Mouse (Mus musculus): ENCODE data around the gene Ggta1.
"Not testable (repeated sequence)": the region's sequence is repeated elsewhere in the genome, so short reads cannot be mapped to it uniquely, and the experiment has no call there.

Gene Ggta1

DNA sequence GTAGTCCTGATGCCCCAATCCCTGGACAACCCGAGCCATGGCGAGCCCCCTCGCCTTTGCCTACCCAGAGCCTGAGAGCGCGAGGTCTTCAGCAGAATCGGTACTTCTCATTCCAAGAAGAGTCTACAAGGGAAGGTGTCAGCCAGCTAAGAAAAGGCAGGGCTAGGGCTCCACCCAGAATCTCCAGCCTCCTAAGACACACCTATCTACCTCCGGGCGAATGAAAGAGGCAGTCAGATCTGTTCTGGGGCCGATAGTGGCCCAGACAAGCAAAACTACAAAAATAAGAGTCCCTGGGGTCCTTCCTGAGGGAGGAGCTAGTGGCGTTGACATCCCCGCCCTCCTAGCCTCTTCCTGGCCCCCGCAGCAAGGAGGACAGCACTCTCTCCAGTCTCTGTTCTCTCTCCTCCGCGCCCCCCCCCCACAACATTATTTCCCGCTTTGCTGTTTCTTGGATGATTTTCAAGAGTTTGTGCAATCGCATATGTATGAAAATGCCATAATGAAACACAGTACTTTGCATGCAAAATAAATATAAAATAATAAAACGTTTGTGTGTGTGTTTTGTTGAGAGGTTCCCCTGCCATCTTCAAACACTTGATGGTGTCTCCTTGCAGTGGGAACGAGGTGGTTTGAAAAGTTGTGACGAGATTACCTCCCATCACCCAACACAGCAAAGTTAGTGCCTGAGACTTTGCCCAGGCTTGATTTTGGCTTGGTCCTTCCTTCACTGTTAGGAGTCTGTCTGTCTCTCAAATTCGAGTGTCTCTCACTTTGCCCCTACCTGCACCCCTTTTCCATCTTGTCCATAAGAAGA, 1.7 kb downstream of the Ggta1 start:
- in situ Hi-C loops (cut with MboI): loop anchor here (5.0 kb wide), 1 partner anchor 41 kb away; no protein-coding TSS in a partner anchor

DNA sequence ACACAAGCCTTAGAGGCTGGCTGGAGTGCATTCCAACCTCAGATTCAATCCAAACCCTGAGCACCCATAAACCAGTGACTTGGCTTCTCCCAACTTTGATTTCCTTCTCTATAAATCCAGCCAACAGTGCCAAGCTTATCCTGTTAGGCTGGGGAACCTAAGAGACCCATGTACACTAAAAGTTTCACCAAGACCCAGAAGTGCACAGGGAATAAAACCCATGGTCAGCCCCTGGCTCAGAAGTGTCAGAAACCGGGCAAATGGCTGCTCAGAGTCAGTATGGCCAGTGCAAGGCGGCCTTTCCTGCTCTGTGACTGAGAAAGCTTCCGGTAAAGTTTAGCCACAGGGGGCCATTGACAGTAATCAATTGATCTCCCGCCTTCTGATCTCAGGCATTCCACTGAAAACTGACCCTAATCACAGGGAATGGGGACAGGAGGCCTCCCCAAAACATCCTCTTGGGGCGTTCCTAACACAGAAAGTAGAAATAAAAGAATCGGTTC, 2.6 kb downstream of the Ggta1 start:
- in situ Hi-C loops (cut with MboI): loop anchor here (5.0 kb wide), 1 partner anchor 42 kb away; no protein-coding TSS in a partner anchor

DNA sequence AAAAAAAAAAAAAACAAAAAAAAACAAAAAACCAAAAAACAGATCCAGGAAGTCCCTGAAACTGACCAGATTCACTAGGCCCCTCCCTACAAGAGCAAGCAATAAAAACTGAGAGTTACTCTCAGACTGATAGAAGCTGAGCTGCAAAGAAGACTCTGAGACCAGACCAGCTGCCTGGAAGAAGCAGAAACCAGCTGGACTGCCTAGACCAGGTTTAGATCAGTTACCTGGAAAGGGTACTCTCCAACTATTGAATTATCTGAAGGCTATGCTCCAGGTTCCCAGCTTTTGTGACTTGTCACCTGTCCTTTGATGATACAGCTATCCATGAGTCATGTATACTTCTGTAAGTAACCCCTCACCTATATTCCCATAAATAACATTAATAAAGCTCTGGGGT, 3.7 kb downstream of the Ggta1 start:
- in situ Hi-C loops (cut with MboI): no loop called here

DNA sequence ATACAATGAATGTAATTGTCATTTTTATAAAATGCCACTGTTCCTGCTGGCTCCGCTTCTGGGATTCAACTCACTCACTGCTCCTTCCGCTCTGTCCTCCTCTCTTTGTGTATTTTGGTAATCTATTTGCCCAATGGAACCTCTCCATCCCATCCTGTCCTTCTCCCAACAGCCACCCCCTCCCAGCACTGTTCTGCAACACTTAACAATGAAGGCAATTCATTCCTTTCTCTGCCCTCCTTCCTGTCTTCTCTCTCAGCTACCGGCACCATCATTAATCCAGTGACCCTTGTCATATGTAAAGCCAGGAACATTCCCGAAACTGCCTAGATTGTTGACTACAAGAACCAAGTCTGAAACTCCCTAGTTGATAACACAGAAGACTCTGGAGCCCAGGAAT, 4.6 kb downstream of the Ggta1 start:
- in situ Hi-C loops (cut with MboI): no loop called here

DNA sequence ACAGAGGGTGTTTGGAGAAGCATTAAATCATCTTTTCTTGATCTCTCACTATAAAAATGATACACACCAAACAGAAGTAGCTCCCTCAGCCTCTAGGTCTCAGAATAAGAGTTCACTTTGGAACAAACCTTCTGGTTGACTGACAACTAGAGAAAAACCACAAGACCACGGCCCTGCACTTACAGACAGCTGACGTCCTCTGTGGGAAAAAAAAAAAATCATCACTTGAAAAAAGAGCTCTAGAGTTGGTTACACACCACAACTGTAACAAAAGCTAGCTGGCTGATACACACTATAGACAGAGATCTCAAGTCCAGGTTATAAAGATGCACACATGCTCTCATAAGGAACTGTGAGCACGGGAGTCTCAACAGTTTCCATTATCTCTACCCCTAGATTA, 9.3 kb downstream of the Ggta1 start:
- in situ Hi-C loops (cut with MboI): no loop called here

DNA sequence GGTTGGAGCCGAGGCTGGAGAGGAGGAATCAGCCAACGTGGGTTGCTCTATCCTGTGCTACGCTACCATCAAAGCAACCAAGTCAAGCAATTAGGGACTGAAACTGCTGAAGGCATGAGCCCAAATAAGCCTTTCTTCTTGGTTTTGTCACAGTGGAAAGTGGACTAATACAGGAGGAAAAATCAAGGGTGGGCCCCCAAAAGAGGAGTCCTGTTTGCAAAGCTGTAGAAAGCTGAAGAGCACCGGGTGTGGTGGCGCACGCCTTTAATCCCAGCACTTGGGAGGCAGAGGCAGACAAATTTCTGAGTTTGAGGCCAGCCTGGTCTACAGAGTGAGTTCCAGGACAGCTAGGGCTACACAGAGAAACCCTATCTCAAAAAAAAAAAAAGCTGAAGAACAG, 10.3 kb downstream of the Ggta1 start:
- in situ Hi-C loops (cut with MboI): not testable (repeated sequence)

DNA sequence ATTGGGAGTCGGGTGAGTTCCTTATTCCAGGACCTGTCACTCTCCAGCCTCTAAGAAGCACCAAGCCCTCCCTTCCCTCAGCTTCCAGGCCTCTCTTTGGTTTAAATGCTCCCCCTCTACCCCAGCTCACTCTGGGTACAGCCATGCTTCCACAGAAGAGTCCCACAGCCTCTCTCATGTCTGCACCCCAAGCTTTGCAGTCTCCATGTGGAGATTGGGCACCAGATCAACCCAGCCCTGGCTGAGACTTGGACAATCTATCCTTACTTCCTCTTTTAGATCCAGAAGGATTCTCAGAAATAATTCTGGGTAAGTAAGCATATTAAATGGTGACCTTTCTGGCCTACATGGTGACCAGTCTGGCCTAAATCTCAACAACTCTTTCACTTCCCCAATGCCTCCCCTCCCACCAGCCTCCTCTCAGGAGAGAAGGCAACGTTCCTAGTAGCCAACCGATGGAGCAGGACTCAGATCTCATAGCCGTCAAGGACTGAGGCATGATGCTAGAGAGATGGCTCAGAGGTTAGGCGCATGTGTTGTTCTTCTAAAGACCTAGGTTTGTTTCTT, 11.5 kb downstream of the Ggta1 start:
- in situ Hi-C loops (cut with MboI): no loop called here

DNA sequence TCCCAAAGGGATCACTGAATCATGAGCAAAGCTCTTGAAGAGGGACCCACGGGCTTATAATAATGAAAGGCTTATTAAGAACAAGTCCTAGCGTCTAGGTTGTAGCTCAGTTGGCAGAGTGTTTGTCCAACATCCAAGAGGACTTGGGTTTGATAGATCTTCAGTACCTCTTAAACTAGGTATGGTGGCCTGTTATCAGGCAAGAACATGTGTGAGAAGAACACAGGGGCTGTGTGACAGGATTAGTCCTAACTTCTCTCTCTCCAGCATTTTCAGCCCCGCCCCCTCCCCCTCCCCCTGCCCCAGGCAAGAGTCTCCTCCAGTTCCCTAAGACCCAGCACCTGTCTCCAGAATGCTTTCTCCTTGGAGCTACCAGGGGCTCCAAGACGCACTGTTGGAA, 12.2 kb downstream of the Ggta1 start:
- in situ Hi-C loops (cut with MboI): no loop called here

DNA sequence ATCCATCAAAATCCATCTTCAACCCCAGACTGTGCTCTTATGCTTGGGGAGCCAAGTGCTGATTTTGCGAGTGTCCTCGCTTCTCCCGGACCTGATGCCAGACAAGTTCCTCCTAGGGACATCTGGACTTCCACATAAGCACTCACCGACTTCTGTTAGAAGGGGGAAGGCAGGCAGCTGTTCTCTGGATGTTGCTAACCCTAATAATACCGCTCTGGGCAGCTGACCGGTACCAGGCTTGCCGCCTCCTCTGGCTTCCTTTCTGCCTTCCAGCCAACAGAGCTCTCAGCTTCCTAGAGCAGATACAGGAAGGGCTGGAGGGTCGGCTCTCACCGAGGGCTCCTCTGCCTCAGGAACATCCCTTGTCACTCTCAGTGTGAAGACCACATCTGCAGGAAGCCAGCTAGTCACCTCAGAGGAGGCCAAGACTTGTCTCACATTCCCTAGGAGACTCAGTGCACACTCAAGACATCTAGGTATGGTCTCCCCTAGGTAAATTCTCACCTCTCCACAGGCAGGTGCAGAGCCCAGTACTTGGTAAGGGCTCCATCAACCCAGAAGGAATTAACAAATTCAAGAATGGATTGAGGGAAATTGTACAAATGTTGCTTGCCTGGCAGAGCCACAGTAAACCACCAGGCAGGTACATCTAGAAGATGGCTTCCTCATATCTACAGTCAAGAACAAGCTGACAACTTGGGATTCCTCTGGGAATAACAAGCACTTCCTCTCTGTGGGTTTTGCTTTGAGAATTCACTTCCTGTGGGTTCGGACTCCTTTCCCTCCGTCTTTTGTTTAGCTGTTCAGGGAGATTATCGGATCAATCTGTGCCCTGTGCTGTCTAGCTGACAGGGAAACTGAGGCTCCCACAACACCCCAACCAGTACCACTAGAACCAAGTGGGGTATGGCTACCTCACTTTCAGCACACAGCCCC, 13.1 kb downstream of the Ggta1 start:
- in situ Hi-C loops (cut with MboI): no loop called here

DNA sequence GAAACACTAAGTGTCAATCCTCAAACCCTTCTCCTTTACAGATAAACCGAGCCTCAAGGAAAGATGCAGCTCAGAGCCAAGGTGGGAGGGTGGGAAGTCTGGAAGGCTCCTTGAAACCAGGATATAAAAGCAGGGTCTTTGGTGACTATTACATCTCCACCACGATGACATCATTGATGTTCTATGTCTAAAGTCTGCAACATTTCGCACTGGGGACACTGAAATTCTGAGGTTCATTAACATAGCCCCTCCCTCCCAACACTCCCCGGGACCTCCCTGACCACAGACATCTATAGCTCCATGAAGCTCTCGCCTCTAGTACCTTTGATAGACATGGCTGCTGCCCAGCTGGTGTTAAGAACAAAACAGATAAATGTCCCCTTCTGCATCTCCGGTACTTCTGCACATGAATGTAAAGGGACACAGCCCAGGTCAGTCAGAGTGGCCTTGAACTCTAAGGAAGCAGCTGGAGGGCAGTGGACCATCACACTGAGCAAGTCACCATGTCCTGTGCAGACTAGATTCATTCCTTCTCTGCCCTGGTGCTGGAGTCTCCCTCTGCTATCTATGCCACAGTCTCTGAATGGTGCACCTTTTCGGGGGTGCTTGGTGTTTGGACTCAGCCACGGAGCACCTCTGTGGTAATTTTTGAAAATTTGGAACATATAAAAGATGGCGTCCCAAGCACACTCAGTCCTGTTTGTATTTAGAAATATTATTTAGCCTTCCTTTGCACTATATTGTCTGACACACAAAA, 13.9 kb downstream of the Ggta1 start:
- in situ Hi-C loops (cut with MboI): no loop called here

DNA sequence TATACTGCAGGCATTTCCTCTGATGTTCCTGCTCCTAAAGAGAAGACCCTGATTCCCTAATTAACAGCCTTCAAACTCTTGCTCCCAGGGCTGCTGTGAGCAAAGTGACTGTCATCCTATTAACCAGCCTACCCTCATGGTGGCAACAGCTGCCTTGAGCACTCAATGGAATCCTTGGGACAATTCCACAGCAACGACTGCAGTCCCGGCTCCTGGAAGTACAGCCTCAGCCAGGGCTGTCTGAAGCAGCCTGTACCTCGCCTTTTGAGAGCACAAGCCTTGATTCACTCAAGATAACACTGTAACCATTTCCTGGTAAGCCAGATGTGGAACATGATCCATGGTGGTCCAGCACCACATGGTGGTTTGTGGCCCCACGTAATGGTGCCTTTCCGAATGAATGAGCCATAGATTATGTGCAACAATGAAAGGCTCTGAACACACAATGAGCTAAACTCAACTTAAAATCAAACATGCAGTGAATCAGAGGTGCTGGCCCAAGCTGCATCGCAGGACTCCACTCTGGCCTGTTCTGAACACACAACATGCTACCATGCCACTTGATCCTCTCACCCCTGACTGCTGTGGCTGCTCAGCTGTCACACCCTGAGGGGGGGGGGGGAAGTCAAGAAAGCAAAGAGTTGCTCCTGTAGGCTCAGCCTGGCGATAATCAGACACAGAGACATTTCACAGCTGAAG, 14.7 kb downstream of the Ggta1 start:
- in situ Hi-C loops (cut with MboI): no loop called here

DNA sequence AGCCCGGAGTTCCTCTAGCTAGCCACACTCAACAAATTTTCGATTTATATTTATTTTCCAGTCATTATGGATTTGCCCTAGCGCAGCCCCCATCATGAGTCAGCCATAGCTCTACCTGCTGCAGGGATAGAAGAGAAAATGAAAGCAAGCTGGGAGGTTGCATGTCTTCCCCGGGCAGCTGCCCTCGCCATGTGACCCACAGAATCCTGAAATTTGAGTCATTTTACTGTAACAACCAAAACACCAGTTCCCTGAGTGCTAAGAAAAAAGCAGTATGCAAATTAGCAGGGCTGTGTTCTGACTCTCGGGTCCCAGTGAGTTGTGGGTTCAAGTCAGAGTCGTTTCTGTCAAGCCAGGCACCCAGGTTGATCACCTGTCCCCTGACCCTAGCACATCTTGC, 15.6 kb downstream of the Ggta1 start:
- in situ Hi-C loops (cut with MboI): no loop called here

DNA sequence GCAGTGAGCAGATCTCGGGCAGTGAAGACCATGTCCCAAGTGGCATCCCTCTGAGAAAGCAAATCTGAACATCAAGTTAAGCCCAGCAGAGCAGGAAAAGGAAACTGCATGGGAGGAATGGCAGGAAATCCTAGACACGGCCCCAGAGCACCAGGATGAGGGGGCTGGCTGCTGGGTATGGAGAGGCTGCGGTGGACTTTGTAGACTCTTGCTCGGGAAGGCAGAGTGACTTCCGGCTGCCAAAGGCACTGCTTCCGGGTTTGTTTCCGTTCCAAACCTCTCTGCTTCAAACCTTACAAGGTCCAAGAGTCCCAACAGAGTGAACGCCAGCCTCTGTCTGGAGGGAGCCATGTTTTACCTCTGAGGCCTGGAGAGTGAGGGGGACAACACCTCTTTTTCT, 16.2 kb downstream of the Ggta1 start:
- in situ Hi-C loops (cut with MboI): no loop called here

DNA sequence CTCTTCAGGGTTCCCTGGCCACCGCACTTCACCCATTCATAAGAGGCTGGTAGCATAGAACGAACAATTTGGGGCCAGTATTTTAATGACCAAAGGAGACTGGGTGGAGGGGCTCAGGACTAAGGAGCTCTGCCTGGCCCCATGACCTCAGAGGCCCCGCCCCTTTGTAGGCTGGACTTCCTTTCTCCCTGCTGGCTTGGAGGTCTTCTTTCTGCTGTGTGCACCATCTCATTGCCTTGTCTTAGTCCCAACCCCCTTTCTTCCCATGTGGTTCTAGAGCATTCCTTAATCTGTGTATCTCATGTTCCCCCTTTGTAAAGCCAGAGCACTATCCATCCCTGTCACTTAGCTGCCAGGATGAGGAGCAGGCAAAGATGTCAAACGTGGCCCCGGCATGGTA, 16.7 kb downstream of the Ggta1 start:
- in situ Hi-C loops (cut with MboI): no loop called here

DNA sequence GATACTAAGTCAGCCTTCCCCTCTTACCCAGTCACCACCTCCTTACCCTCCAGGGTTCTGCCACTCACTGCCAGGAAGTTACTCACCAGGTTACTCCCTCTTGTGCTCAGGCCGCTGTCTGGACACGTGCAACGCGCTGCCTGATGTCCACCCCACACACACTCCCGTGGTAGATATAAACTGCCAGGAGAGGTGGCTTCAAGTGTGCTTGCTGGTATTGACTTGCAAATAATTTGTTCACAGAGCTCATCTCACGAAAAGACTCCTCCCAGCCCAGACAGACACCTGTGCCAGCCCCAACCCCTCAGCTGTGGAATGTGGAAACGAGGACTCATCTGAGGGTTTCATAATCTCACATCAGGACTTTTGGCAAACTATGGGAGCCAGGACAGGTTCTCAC, 17.4 kb downstream of the Ggta1 start:
- in situ Hi-C loops (cut with MboI): no loop called here

DNA sequence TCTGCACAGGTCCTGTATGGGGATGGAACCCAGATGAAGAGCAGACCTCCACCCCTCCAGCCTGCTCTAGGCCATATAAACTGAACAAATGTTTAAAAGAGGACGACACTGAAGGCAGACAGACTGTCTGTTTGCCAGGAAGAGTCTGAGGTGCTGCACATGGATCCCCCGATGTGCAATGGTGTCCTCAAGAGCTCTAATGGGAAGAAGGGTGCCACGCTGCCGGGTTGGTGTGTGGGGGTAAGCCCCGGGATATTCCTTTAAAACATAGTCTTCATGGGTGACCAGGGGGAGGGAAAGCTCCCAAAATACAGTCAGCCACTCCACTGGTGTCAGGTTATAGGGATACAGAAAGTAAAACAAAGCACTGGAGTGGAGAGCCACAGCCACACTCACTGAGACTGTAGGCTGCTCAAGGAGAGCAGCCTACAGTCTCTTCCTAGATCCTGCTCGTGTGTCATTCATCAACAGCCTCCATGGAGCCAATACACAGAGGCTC, 18.2 kb downstream of the Ggta1 start:
- in situ Hi-C loops (cut with MboI): no loop called here

DNA sequence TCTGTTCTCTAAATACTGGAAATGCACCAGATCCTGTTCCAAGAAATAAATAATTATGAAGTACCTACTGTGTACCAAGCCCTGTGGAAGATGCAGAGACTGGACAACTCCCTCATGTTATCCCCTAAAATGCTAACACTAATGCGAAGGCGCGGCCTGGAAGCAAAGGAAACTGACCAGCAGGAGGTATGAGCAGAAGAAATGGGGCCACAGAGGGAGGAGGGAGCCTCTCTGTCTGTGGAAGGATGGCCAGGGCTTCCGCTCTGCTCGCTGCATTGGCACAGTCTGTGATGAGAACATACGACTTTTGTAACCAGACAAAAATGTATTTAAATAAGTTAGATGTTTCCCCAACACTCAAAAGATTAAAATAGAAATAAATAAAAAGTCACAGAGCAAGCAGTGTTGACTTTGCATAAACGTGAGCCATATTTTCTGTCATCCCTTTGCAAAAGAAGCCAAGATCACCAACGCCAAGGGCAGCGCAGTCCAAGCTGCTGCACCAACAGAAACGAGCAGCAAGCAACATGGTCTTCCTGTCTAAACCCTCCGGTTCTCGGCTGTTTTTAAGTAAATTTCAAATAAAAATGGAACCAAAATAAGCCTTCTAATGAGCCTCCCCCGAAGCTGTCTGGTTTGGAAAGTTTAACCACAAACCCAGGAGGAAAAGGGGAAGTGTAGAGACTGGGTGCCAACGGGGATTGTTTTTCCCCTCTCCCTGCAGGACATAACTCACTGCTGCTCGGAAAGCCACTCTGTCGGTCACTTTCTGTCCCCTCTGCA, 18.9 kb downstream of the Ggta1 start:
- in situ Hi-C loops (cut with MboI): no loop called here

DNA sequence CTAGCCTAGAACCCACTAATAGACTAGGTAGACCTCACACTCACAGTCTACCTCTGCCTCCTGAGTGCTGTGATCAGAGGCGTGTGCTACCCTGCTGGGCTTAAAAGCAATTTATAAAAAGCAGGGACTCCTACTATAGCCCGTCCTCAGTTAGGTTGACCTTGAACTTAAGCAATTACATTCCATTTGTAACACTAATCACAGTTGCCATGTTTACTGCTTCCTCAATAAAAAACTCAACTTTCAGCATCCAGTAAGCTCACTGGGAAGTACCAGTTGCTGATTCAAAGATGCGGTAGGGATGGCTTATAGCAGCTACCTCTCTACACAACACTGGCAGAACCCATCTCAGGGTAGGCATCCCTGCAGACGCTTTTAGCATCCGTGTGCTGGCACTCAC, 19.7 kb downstream of the Ggta1 start:
- in situ Hi-C loops (cut with MboI): no loop called here

DNA sequence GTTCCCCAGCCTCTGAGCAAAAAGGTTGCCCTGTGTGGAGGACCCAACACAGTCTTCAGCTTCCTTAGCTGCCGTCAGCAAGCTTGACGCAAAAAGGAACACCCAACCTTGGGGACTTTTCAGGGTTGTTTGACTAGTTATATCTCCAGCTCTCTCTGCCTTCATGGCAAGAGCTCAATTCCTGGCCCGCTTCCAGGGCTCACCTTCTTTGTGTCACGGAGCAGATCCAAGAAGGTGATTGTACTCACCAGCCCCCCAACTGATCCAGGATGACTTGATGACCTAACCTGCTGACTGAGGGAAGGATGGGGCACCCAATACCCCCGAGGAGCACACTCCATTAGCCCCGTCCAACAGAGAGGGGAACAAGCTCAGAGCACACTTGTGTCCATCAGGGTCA, 21.0 kb downstream of the Ggta1 start:
- in situ Hi-C loops (cut with MboI): no loop called here

DNA sequence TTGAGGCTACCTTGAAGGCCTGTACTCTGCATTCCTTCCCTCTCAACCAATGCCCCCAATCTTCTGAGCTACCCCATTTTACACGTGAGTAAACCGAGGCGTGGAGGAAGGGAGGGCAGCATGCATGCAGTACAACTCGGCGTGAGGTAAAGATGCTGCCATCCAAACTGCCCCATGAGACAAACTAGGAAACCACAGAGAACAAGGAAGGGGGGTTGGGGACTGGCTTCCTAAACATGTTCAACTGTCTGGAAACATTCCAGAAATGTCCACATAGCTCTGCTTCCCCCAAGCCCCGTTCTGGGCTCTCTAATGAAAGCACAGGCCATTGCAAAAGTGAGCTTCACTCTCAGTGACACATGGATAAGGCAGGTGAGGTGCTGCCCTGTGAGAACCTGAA, 21.6 kb downstream of the Ggta1 start:
- in situ Hi-C loops (cut with MboI): no loop called here

Data from mature B cell (primary cell).